Mouse (Mus musculus): ENCODE data around the gene Gapdh.

- no peak for TF ChIP-seq CTCF (IDR thresholded peaks at IDR 0.05; ENCODE audit: low read depth)
- no peak for TF ChIP-seq EP300 (IDR thresholded peaks at IDR 0.05; ENCODE audit: low read depth)
Observed at GRCm38 (mm10) chr6:125112553-125112952, 53.7 kb downstream of the Gapdh start.
